Mouse (Mus musculus) neural tube, embryonic 15.5 days (tissue): ENCODE data around the gene Gpr4. TPM values are rescaled to one million over a fixed set of nuclear protein-coding genes. Genes with fewer than 3 reads are reported as not detected.
A peak's percentile ranks its signal among the peaks of the same experiment; 100 is the strongest.

Experiments used
- ATAC-seq: fragments of 200-750 bp; cut with Nextera tagmentation; 2 replicates; pipeline ENCODE4 v1.8.0; 2017; ENCODE audit warnings: mild to moderate bottlenecking, moderate TSS enrichment, moderate library complexity; ENCODE audit not compliant: low FRiP score
- H3K27ac ChIP-seq: fragments of 300-500 bp; sonication (generic); replicated peaks from 2 replicates; pipeline ENCODE4 v1.5.1; 2015; ENCODE audit warnings: mild to moderate bottlenecking, inconsistent platforms
- H3K27me3 ChIP-seq: fragments of 300-500 bp; sonication (generic); replicated peaks from 2 replicates; pipeline ENCODE4 v1.6.1; 2015; ENCODE audit warnings: inconsistent platforms
- H3K36me3 ChIP-seq: fragments of 300-500 bp; sonication (generic); 2 replicates; pipeline ENCODE4 v1.6.1; 2015; ENCODE audit warnings: inconsistent platforms
- H3K4me1 ChIP-seq: fragments of 300-500 bp; sonication (generic); 2 replicates; pipeline ENCODE4 v1.6.1; 2015; ENCODE audit warnings: inconsistent platforms
- H3K4me2 ChIP-seq: fragments of 300-500 bp; sonication (generic); 2 replicates; pipeline ENCODE4 v1.6.1; 2015; ENCODE audit warnings: inconsistent platforms, mild to moderate bottlenecking, moderate library complexity
- H3K4me3 ChIP-seq: fragments of 300-500 bp; sonication (generic); replicated peaks from 2 replicates; pipeline ENCODE4 v1.5.1; 2015; ENCODE audit warnings: mild to moderate bottlenecking, inconsistent platforms
- H3K9ac ChIP-seq: fragments of 300-500 bp; sonication (generic); replicated peaks from 2 replicates; pipeline ENCODE4 v1.6.1; 2015; ENCODE audit warnings: mild to moderate bottlenecking, inconsistent platforms
- H3K9me3 ChIP-seq: fragments of 300-500 bp; sonication (generic); replicated peaks from 2 replicates; pipeline ENCODE4 v1.6.1; 2016; ENCODE audit warnings: inconsistent platforms
- WGBS: fragments of 180-500 bp; shearing (Covaris S2); methylation state at CpG from one replicate; pipeline ENCODE4 v1.1.7; 2015; ENCODE audit warnings: mixed read lengths; 5-methylcytosine and 5-hydroxymethylcytosine counted together
- polyA plus RNA-seq: library from polyadenylated mRNA; unstranded; fragments of >200 nt; fragmentation: Nextera tagmentation; extraction: Ambion mirVana; gene quantifications from 2 replicates; pipeline ENCODE4 v1.2.1, GENCODE M21; 2015

The Gpr4 gene
- polyA plus RNA-seq, 1 experiment from 2014 or later = 3.1 TPM

DNA sequence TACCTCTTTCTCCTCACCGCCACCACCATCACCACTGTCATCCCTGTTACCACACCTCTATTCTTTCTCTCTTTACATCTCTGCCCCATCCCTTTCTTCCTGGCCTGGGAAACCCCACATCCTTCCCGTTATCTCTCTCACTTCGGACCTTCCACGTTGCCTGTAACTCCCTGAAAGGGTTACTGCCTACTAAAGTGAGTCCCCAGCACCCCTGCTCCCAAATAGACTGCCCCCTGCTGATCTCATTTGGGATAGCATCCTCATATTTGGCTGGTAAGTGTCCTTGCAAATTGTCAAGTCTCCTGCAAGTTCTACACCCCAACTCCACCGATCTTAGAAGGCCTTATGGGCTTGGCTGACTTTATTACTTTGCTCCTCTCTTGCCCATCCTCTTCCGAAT lies 15.7 kb upstream of the Gpr4 start:
- WGBS = 68% methylated on average over 6 of the region's 6 CpGs
- ATAC-seq = no peak
- no peak overlapping the region for H3K27ac ChIP-seq
- no peak overlapping the region for H3K4me2 ChIP-seq
- no peaks in the 10 kb centered on the region for H3K27me3 ChIP-seq
- H3K4me1 ChIP-seq = no peaks in the 10 kb centered on the region
- no peak overlapping the region for H3K4me3 ChIP-seq
- no peaks in the 10 kb centered on the region for H3K9me3 ChIP-seq
- H3K9ac ChIP-seq = no peak overlapping the region
- peaks cover 71% of the 10 kb centered on the region for H3K36me3 ChIP-seq

DNA sequence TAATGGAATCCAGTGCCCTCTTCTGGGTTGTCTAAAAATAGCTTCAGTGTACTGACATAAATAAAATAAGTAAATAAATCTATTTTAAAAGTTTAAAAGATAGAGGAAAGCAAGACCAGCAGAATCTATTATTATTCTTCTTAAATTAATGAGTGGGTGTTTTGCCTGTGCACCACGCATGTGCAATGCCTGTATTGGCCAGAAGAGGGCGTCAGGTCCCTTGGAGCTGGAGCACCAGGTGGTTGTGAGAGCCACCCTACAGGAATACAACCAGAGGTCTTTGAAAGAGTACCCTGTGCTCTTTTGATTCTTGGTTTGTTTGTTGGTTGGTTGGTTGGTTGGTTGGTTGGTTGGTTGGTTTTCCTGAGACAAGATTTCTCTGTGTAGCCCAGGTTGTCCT lies 14.4 kb upstream of the Gpr4 start:
- Histone ChIP-seq H3K4me3 (no peak overlapping the region), H3K4me2 (no peak overlapping the region), H3K27ac (no peak overlapping the region), H3K9me3 (no peaks in the 10 kb centered on the region), H3K36me3 (peaks cover 71% of the 10 kb centered on the region), H3K27me3 (no peaks in the 10 kb centered on the region), H3K4me1 (no peaks in the 10 kb centered on the region), H3K9ac (no peak overlapping the region)
- no peak for ATAC-seq
- 35% methylated on average over 2 of the region's 2 CpGs for WGBS

GRCm38 (mm10) chr7:19201660-19202059 lies 10.7 kb upstream of the Gpr4 start:
- H3K9me3 ChIP-seq = no peaks in the 10 kb centered on the region
- WGBS = 71% methylated on average over 12 of the region's 15 CpGs
- no peak for ATAC-seq

GRCm38 (mm10) chr7:19202065-19202850 lies 10.1 kb upstream of the Gpr4 start:
- no peak overlapping the region for H3K4me3 ChIP-seq
- no peak overlapping the region for H3K4me2 ChIP-seq
- no peaks in the 10 kb centered on the region for H3K9me3 ChIP-seq
- H3K27ac ChIP-seq = no peak overlapping the region
- H3K36me3 ChIP-seq = peaks cover 64% of the 10 kb centered on the region
- H3K4me1 ChIP-seq = no peaks in the 10 kb centered on the region
- no peak for ATAC-seq
- WGBS = 53% methylated on average over 15 of the region's 15 CpGs
- no peaks in the 10 kb centered on the region for H3K27me3 ChIP-seq
- H3K9ac ChIP-seq = no peak overlapping the region

More at GRCm38 (mm10) chr7:19201660-19202059, 10.7 kb upstream of the Gpr4 start:
- no peak overlapping the region for H3K4me2 ChIP-seq
- no peaks in the 10 kb centered on the region for H3K27me3 ChIP-seq
- no peak overlapping the region for H3K4me3 ChIP-seq
- no peak overlapping the region for H3K27ac ChIP-seq
- no peaks in the 10 kb centered on the region for H3K4me1 ChIP-seq
- H3K9ac ChIP-seq = no peak overlapping the region
- peaks cover 68% of the 10 kb centered on the region for H3K36me3 ChIP-seq

DNA sequence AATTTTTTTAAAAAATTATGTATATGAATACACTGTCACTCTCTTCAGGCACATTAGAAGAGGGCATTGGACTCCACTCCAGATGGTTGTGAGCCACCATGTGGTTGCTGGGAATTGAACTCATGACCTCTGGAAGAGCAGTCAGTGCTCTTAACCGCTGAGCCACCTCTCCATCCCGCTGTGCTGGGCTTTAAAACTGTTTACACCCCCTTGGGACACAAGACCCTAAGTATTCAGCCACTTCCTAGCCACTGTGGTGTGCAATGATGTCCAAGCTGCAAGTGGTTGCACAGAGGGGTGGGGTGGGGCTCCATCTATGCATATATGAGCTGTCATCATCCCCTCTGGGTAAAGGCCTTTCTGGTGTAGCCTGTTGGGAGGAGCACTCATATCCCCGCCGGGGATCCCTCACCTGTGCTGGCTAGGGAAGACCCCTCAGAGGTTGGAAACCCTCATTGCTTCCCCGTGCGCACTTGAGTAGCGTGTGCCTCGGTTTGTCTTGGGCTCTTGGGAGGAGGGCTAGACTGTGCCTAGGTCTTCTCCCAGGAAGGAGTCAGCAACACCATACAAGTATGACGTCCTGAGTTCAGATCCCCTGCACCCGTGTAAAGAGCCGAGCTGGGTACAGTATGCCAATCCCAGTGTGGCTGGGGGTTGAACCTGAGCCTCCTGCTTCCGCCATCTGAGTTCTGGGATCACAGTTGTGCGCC lies 4.0 kb upstream of the Gpr4 start:
- H3K4me3 ChIP-seq = no peak overlapping the region
- no peak overlapping the region for H3K27ac ChIP-seq
- WGBS = 84% methylated on average over 13 of the region's 13 CpGs
- H3K4me2 ChIP-seq = no peak overlapping the region
- H3K9ac ChIP-seq = no peak overlapping the region
- peaks cover 13% of the 10 kb centered on the region for H3K4me1 ChIP-seq
- no peak for ATAC-seq
- H3K9me3 ChIP-seq = no peaks in the 10 kb centered on the region
- peaks cover 26% of the 10 kb centered on the region for H3K36me3 ChIP-seq
- peaks cover 12% of the 10 kb centered on the region; the same call in 1 of the 2 replicates for H3K27me3 ChIP-seq

GRCm38 (mm10) chr7:19208944-19209472 lies 3.3 kb upstream of the Gpr4 start:
- 59% methylated on average over 7 of the region's 7 CpGs for WGBS
- peaks cover 12% of the 10 kb centered on the region; the same call in 1 of the 2 replicates for H3K27me3 ChIP-seq

DNA sequence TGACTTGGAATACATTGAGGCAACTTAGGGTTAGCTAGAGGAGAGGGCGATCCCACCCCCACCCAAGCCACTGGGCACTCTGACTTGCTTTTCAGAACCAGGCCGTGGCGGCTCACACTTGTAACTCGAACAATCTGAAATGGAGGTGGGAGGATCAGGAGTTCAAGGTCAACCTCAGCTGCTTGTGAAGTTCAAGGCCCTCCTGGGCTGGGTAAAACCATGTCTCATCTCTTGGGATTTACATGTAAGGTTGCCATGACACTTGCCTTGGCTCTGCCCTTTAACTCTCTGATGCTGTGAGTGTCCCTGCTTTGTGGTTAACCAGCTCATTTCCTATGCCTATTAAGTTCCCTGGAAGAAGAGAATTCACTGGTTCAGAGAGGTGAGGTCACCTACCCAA lies 2.8 kb upstream of the Gpr4 start:
- Histone ChIP-seq H3K27ac (no peak overlapping the region), H3K4me1 (peaks cover 13% of the 10 kb centered on the region), H3K9me3 (no peaks in the 10 kb centered on the region), H3K9ac (no peak overlapping the region), H3K27me3 (peaks cover 12% of the 10 kb centered on the region; the same call in 1 of the 2 replicates), H3K36me3 (peaks cover 17% of the 10 kb centered on the region), H3K4me3 (no peak overlapping the region), H3K4me2 (no peak overlapping the region)
- 81% methylated on average over 4 of the region's 4 CpGs for WGBS
- ATAC-seq = no peak

More at GRCm38 (mm10) chr7:19208944-19209472, 3.3 kb upstream of the Gpr4 start:
- Histone ChIP-seq H3K9me3 (no peaks in the 10 kb centered on the region), H3K4me1 (peaks cover 13% of the 10 kb centered on the region), H3K36me3 (peaks cover 22% of the 10 kb centered on the region), H3K9ac (no peak overlapping the region), H3K4me2 (no peak overlapping the region), H3K27ac (no peak overlapping the region), H3K4me3 (no peak overlapping the region)
- ATAC-seq = no peak

DNA sequence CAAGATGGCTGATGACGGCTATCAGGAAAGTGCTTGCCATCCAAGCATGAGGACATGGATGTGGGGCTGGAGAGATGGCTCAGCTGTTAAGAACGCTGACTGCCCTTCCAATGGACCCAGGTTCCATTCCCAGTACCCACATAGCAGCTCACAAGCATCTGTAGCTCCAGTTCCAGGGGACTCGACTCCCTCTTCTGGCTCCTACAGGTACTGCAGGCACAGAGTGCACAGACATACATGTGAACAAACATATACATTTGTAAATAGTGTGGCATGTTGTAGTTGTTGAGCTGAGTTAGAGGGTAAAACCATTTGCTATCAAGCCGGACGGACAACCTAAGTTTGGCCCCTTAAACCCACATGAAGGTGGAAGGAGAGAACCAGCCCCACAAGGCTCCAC lies 2.3 kb upstream of the Gpr4 start:
- WGBS = 92% methylated on average over 5 of the region's 5 CpGs
- H3K4me3 ChIP-seq = no peak overlapping the region
- peaks cover 12% of the 10 kb centered on the region; the same call in 1 of the 2 replicates for H3K27me3 ChIP-seq
- no peak overlapping the region for H3K9ac ChIP-seq
- no peak overlapping the region for H3K4me2 ChIP-seq
- no peak for ATAC-seq
- peaks cover 12% of the 10 kb centered on the region; the same call in 1 of the 2 replicates for H3K36me3 ChIP-seq
- H3K9me3 ChIP-seq = no peaks in the 10 kb centered on the region
- peaks cover 13% of the 10 kb centered on the region for H3K4me1 ChIP-seq
- H3K27ac ChIP-seq = no peak overlapping the region

DNA sequence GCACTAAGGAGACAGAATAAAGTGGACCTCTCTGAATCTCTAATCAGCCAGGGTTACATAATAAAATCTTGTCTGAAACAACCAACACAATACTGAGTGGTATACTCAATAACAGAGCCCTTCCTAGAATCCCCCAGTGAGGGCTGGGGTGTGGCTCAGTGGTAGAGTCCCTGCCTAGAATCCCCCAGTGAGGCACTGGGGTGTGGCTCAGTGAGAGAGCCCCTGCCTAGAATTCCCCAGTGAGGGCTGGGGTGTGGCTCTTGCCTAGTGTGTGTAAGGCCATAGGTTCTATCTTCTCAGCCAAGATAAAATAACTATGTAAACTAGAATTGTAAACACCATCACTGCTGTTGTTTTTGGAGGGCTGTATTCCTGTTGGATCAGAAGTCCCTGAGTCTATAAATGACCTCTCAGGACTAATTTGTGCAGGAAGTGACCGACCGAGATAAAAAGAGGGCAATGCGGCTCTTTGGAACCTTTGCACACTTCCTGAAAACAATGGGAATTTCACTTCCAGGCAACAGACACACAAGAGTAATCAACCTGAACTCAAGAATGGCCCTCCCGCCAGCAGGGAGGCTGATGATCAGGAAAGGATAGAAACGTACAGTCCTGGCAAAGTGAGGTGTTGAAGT lies 1.2 kb upstream of the Gpr4 start:
- 47% methylated on average over 5 of the region's 5 CpGs for WGBS
- Histone ChIP-seq H3K4me3 (no peak overlapping the region), H3K36me3 (peaks cover under 1% of the 10 kb centered on the region; the same call in 1 of the 2 replicates), H3K9me3 (no peaks in the 10 kb centered on the region), H3K4me1 (peaks cover 13% of the 10 kb centered on the region), H3K27me3 (peaks cover 12% of the 10 kb centered on the region; the same call in 1 of the 2 replicates), H3K4me2 (no peak overlapping the region), H3K9ac (no peak overlapping the region), H3K27ac (no peak overlapping the region)
- no peak for ATAC-seq

DNA sequence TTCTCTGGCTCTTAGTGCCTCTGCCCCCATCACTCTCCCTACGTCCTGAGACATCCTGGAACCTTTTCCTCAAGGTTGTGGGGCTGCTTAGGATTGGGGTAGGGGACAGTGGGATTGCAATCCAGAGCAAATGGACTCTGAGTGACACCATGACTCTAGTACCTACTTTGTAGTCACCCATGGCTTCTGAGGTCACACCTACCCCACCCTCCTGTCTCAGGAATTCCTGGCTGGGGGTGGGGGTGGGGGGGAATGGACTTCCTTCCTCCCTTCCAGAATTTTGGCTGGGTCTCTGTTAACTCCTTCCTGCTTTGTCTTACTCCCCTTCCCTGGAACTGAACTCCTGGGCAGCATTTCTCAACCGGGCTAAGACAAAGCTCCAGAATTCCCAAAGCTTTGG lies 1.0 kb downstream of the Gpr4 start:
- 59% methylated on average over 2 of the region's 2 CpGs for WGBS
- Histone ChIP-seq H3K36me3 (no peaks in the 10 kb centered on the region), H3K4me2 (peak overlapping the region; percentile 91), H3K27ac (no peak overlapping the region), H3K9me3 (no peaks in the 10 kb centered on the region), H3K9ac (no peak overlapping the region), H3K27me3 (peaks cover 15% of the 10 kb centered on the region; the same call in 1 of the 2 replicates), H3K4me1 (peaks cover 13% of the 10 kb centered on the region), H3K4me3 (peak overlapping the region; percentile 51)
- ATAC-seq = no peak

DNA sequence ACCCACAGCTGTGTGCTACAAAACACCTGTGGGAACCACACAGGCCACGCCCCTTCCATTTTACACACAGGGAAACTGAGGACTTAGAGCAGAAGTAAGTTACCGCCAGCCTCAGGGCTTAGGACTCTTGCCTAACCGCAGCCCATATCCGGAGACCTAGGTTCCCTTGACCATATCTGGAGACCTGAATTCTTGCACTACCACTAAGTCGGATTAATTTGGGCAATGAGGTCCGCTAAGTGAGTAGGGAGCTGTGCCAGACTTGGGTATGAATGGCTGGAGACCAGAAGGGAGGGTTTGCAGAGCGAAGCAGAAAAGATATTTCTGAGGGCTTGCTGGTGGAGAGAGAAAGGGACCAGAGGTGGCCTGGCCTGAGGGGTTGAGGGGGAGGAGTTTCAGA lies 2.0 kb downstream of the Gpr4 start:
- no peak overlapping the region for H3K4me2 ChIP-seq
- no peak overlapping the region for H3K27ac ChIP-seq
- no peak for ATAC-seq
- H3K4me3 ChIP-seq = no peak overlapping the region
- WGBS = 73% methylated on average over 7 of the region's 7 CpGs
- H3K9ac ChIP-seq = no peak overlapping the region
- H3K36me3 ChIP-seq = no peaks in the 10 kb centered on the region
- no peaks in the 10 kb centered on the region for H3K9me3 ChIP-seq
- H3K27me3 ChIP-seq = peaks cover 15% of the 10 kb centered on the region; the same call in 1 of the 2 replicates
- H3K4me1 ChIP-seq = peaks cover 13% of the 10 kb centered on the region
